Mouse (Mus musculus): ENCODE results near the gene Dhx8.

Gene Dhx8

GRCm38 (mm10) chr11:101732518-101733440, at the start of gene Dhx8:
Dhx8 (plus strand) TSS chr11:101732919.
- peak; percentile 94 for DNase-seq (ENCODE audit: low spot score)

- DNase-seq (ENCODE audit: low spot score) = no peak
Observed at GRCm38 (mm10) chr11:101687351-101688301, 45.1 kb upstream of the Dhx8 start.

GRCm38 (mm10) chr11:101689701-101690113, 43.0 kb upstream of the Dhx8 start:
- no peak for DNase-seq (ENCODE audit: low spot score)

GRCm38 (mm10) chr11:101690326-101690725, 42.4 kb upstream of the Dhx8 start:
- no peak for DNase-seq (ENCODE audit: low spot score)

- no peak for DNase-seq (ENCODE audit: low spot score)
Observed at GRCm38 (mm10) chr11:101695906-101696661, 36.6 kb upstream of the Dhx8 start.

GRCm38 (mm10) chr11:101697156-101697861, 35.4 kb upstream of the Dhx8 start:
- DNase-seq (ENCODE audit: low spot score) = no peak

- DNase-seq (ENCODE audit: low spot score) = no peak
Observed at GRCm38 (mm10) chr11:101698114-101698513, 34.6 kb upstream of the Dhx8 start.

GRCm38 (mm10) chr11:101699556-101699955, 33.2 kb upstream of the Dhx8 start:
- DNase-seq (ENCODE audit: low spot score) = no peak

- no peak for DNase-seq (ENCODE audit: low spot score)
Observed at GRCm38 (mm10) chr11:101699991-101700390, 32.7 kb upstream of the Dhx8 start.

GRCm38 (mm10) chr11:101700446-101700845, 32.3 kb upstream of the Dhx8 start:
- no peak for DNase-seq (ENCODE audit: low spot score)

GRCm38 (mm10) chr11:101704081-101704480, 28.6 kb upstream of the Dhx8 start:
- no peak for DNase-seq (ENCODE audit: low spot score)

- DNase-seq (ENCODE audit: low spot score) = no peak
Observed at GRCm38 (mm10) chr11:101706764-101707448, 25.8 kb upstream of the Dhx8 start.

- DNase-seq (ENCODE audit: low spot score) = no peak
Observed at GRCm38 (mm10) chr11:101708482-101708881, 24.2 kb upstream of the Dhx8 start.

- no peak for DNase-seq (ENCODE audit: low spot score)
Observed at GRCm38 (mm10) chr11:101712811-101713210, 19.9 kb upstream of the Dhx8 start.

GRCm38 (mm10) chr11:101714012-101714411, 18.7 kb upstream of the Dhx8 start:
- no peak for DNase-seq (ENCODE audit: low spot score)

- no peak for DNase-seq (ENCODE audit: low spot score)
Observed at GRCm38 (mm10) chr11:101718324-101718723, 14.4 kb upstream of the Dhx8 start.

- no peak for DNase-seq (ENCODE audit: low spot score)
Observed at GRCm38 (mm10) chr11:101719986-101720520, 12.7 kb upstream of the Dhx8 start.

GRCm38 (mm10) chr11:101725043-101725442, 7.7 kb upstream of the Dhx8 start:
- no peak for DNase-seq (ENCODE audit: low spot score)

- DNase-seq (ENCODE audit: low spot score) = no peak
Observed at GRCm38 (mm10) chr11:101726765-101727164, 6.0 kb upstream of the Dhx8 start.

GRCm38 (mm10) chr11:101729308-101729707, 3.4 kb upstream of the Dhx8 start:
- DNase-seq (ENCODE audit: low spot score) = no peak

Measured in spleen, adult 12 weeks (tissue).